Mouse (Mus musculus): ENCODE data around the gene Gpr153.
A peak's percentile ranks its signal among the peaks of the same experiment; 100 is the strongest.

Gpr153 gene

GRCm38 (mm10) chr4:152321464-152321863, 47.4 kb downstream of the Gpr153 start:
- DNase-seq = no peak

- no peak for DNase-seq
Measured at GRCm38 (mm10) chr4:152324641-152325562, 50.9 kb downstream of the Gpr153 start.

- peak; percentile 95 for DNase-seq
Measured at GRCm38 (mm10) chr4:152325574-152326411, 51.8 kb downstream of the Gpr153 start, which contains the start of gene Rpl22. Gene Rpl22 (plus strand): TSS chr4:152325742.

- DNase-seq = no peak
Measured at GRCm38 (mm10) chr4:152326543-152326942, 52.5 kb downstream of the Gpr153 start.

- peak; percentile 70 for DNase-seq
Measured at GRCm38 (mm10) chr4:152328691-152329090, 54.7 kb downstream of the Gpr153 start.

- peak; percentile 84 for DNase-seq
Measured at GRCm38 (mm10) chr4:152332952-152333351, 58.9 kb downstream of the Gpr153 start.

GRCm38 (mm10) chr4:152333587-152333986, 59.6 kb downstream of the Gpr153 start:
- DNase-seq = no peak

Measured in kidney, postnatal 10 days (tissue).